Mouse (Mus musculus) embryonic fibroblast, embryonic 13.5 days (primary cell): ENCODE measurements around the gene Prss37. TPM values are rescaled to one million over a fixed set of nuclear protein-coding genes. Genes with fewer than 3 reads are reported as not detected.

Source experiments
- H3K27ac ChIP-seq: 2 replicates; pipeline ENCODE4 v1.5.1; 2012; ENCODE audit warnings: low read length, control low read depth, inconsistent platforms; ENCODE audit not compliant: insufficient read depth
- H3K4me1 ChIP-seq: 2 replicates; pipeline ENCODE4 v1.6.1; 2011; ENCODE audit warnings: low read length; ENCODE audit not compliant: control insufficient read depth, insufficient read depth
- H3K4me3 ChIP-seq: 2 replicates; pipeline ENCODE4 v1.5.1; 2011; ENCODE audit warnings: mild to moderate bottlenecking, control low read depth, low read length; ENCODE audit not compliant: insufficient read depth
- CTCF ChIP-seq: IDR thresholded peaks from 2 replicates; pipeline ENCODE4 v1.5.1; 2011; ENCODE audit warnings: mild to moderate bottlenecking, control low read depth, low read length, moderate library complexity, borderline replicate concordance; ENCODE audit not compliant: insufficient read depth
- POLR2A ChIP-seq: IDR thresholded peaks from 2 replicates; pipeline ENCODE4 v1.6.1; 2011; ENCODE audit warnings: low read depth, mild to moderate bottlenecking, control low read depth, low read length, moderate library complexity
- polyA plus RNA-seq: library from polyadenylated mRNA; stranded (reverse); fragments of >200 nt; gene quantifications from 2 replicates; pipeline ENCODE4 v1.2.4, GENCODE M21; 2011; ENCODE audit warnings: low read depth; ENCODE audit not compliant: missing spikeins, insufficient read length

The Prss37 gene
- polyA plus RNA-seq, 1 experiment, result not detected

DNA sequence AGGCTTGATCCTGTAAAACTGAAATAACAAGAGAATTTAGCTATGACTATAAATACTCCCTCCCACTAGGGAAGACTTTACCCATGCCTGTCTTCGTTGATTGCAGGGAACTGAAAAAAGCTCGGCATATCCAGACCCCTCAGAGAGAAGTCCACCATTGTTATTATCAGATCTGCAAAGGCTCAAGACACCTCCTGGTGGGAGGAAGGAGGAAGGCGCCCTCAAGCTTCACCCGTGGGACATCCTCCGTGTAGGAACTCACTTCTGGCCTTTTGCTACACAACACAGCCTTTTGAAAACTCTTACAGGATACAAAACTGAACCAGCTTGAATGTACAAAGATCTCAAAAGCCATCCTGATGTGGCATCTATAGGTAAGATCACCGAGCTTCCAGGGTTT is 53.6 kb downstream of the Prss37 start:
- no peak for TF ChIP-seq CTCF
- TF ChIP-seq POLR2A, result no peak
- no peak overlapping the region for H3K4me3 ChIP-seq

More for the DNA sequence above, 53.6 kb downstream of the Prss37 start:
- H3K4me1 ChIP-seq, result no peaks in the 10 kb centered on the region
- no peak overlapping the region for H3K27ac ChIP-seq

Other genes starting within 250 kb of the Prss37 start
- 18.3 and 21.3 TPM in 2 replicates for gene Agk, start 194.3 kb downstream of the Prss37 start, polyA plus RNA-seq
- 2.0 and 2.4 TPM in 2 replicates for gene E330009J07Rik, start 83.4 kb downstream of the Prss37 start, polyA plus RNA-seq
- gene Wee2, start 80.4 kb downstream of the Prss37 start, polyA plus RNA-seq, result not detected in 2 replicates
- gene Ssbp1, start 48.2 kb downstream of the Prss37 start, polyA plus RNA-seq, result 56.0 and 63.8 TPM in 2 replicates
- gene Tas2r137, start 28.3 kb downstream of the Prss37 start, polyA plus RNA-seq, result not detected in 2 replicates
- not detected in 2 replicates for gene Tas2r108, start 26.0 kb downstream of the Prss37 start, polyA plus RNA-seq
- not detected in 2 replicates for gene Olfr461, start 35.5 kb upstream of the Prss37 start, polyA plus RNA-seq
- not detected in 2 replicates for gene Olfr460, start 50.0 kb upstream of the Prss37 start, polyA plus RNA-seq
- gene Clec5a, start 66.3 kb upstream of the Prss37 start, polyA plus RNA-seq, result 1.8 TPM in 1 of 2 replicates, not detected in the other
- not detected in 2 replicates for gene Tas2r138, start 93.8 kb upstream of the Prss37 start, polyA plus RNA-seq
- gene Mgam, start 109.3 kb upstream of the Prss37 start, polyA plus RNA-seq, result 0.72 TPM in 1 of 2 replicates, not detected in the other